Mouse (Mus musculus) ES-CJ7 (cell line): Measurements from ENCODE around the gene Gm17651.

Source experiments
- DNase-seq: peaks from one replicate; pipeline ENCODE4 v3.0.0; 2011; ENCODE audit warnings: low read depth, low spot score

The Gm17651 gene

GRCm38 (mm10) chr3:97680631-97681320, 6.3 kb upstream of the Gm17651 start:
- DNase-seq = peak; percentile 80

- no peak for DNase-seq
These were observed 3.9 kb upstream of the Gm17651 start for GRCm38 (mm10) chr3:97678416-97678815.

DNA sequence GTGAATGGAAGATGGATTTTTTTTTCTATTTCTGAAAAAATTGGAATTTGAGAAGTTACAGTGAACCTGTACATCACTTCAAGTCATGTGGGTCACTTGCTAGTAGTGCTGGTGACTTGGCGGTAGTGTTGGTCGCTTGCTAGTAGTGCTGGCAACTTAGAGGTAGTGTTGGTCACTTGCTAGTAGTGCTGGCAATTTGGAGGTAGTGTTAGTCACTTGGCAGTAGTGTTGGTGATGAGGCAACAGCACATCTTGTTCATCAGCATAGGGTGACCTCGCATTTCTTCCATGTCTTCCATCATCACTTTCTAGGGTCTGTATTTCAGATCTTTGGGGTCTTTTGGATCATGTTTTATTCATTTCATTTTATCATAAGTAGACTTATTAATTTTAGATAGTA, 1.6 kb upstream of the Gm17651 start:
- no peak for DNase-seq

- DNase-seq = no peak
These were observed 7.3 kb downstream of the Gm17651 start for GRCm38 (mm10) chr3:97667093-97667675.

- no peak for DNase-seq
These were observed 8.3 kb downstream of the Gm17651 start for GRCm38 (mm10) chr3:97666154-97666553.

GRCm38 (mm10) chr3:97665525-97665924, 9.0 kb downstream of the Gm17651 start:
- DNase-seq = no peak

DNA sequence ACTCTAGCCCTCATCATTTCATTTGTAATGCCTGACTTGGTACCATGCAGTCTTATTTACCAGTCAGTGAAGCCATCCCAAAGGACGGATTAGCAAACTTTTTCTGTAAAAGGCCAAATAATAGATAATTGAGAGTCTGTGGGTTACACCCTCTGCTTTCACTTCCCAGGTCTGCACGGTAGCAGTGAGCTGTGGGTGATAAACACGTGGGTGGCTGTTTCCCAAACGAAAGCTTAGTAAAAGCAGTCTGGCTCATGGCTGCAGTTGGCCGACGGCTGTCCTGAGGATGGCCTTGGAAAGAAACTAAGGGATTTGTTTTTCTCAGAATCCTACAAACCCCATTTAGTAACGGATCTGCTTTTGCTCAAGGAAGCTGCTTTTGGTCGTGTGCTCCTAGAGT, 13.3 kb downstream of the Gm17651 start:
- DNase-seq = no peak

DNA sequence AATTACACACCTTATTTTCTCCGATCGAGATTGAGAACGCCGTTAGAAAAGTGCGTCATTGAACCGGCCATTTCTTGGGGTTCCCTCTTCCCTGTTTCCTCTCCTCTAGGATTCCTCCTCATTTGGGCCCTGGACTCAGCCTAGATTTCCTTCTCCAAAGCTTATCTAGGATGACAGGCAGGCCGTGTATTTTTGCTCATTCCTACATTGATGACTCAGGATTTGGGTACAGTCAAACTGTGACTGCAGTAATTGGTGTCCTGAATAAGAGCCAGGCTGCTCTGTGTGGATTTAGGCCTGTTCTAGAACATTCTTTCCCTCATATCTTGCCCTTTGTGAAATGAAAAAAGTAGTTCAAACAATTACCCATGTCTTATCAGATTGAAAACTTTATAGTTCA, 14.7 kb downstream of the Gm17651 start:
- no peak for DNase-seq

DNA sequence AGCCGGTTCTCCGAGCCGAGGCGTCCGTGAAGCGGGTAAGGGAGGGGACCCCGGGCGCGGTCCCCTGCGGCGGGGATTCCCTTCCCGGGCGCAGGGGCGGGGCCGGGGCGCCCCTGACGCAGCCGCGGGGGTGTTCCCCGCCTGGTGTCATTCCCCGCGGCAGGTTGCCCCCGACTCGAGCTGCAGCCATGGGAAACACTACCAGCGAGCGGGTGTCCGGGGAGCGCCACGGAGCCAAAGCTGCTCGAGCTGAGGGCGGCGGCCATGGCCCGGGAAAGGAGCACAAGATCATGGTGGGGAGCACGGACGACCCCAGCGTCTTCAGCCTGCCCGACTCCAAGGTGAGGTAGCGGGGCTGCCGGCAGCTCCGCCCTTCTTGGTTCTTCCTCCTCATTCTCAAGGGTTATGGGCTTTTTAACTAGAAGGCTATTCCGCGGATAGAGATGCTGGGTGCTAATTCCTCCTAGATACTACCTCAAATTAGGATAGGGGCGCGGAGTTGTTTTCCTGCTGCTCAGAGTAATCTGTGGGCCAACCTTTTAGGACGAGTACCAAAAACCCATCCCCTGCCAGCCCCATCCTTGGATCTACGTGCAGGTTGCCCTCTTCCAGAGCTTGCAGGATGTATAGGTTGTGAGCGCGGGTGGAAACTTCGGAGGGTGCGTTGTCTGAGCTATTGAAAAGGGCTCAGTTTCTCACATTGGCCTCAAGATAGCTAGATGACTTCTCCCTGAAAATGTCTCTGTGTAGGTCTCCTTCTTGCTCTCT, 15.9 kb downstream of the Gm17651 start:
- DNase-seq = peak; percentile 44

GRCm38 (mm10) chr3:97657655-97658411, 16.7 kb downstream of the Gm17651 start, which contains the start of gene Prkab2:
TSS of gene Prkab2 (plus strand) at chr3:97658193.
- DNase-seq = peak; percentile 97

GRCm38 (mm10) chr3:97654901-97655300, 19.6 kb downstream of the Gm17651 start:
- peak; percentile 81 for DNase-seq

DNA sequence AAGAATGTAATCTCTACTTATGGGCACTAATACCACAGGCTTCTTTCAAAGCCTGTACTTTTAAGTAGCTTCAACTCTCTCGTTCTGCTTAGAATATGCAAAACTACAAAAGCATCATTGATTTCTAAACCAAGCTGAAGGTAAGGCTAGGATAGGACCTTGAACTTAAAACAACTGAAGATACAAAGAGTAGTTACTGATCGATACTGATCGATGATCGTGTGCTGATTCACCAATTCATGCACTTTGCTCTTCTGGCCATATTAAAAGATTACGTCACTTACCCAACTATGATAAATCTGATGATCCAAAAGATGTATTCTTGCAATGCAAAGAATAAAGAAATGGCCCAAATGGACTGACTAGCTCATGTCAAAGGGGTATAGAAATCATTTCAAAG, 20.7 kb downstream of the Gm17651 start:
- DNase-seq = no peak

GRCm38 (mm10) chr3:97651604-97652003, 22.9 kb downstream of the Gm17651 start:
- DNase-seq = no peak

- DNase-seq = no peak
These were observed 25.0 kb downstream of the Gm17651 start for GRCm38 (mm10) chr3:97649469-97649868.

DNA sequence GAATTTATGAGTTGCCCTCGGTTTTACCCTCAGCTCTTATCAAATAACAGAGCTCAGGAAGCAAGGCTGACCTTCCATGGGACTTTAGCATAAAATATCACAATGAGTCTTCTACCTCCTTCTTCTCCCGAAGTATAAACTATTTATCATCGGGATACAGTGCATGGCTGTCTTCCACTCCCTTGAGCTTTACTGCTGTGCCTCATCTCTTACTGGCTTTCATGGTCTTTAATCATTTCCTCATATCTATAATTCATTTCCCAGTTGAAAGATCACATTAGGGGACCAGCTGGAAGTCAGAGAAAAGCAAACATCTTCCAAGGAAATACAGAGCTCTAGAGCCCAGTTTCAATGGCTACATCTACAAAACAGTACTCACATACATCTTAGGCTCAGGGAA, 25.5 kb downstream of the Gm17651 start:
- no peak for DNase-seq

DNA sequence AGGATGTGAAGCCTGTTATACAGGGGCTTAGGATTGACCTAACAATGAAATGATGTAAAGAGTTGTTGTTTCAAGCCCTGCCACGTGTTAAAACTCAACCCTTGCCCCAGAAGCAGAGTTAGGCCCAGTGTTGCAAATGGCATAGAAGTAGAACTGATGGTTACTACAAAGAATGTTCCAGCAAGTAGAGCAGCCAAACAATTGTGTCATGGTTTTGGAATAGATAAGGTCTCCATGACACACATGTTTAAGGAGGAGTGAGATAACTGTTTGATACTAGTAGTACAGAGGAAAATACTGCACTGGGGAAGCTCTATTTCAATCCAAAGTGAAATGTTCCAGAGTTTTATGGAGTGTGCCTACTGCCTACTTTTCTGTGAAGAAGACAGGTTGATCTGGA, 26.0 kb downstream of the Gm17651 start:
- DNase-seq = no peak

GRCm38 (mm10) chr3:97642001-97642400, 32.5 kb downstream of the Gm17651 start:
- no peak for DNase-seq

- no peak for DNase-seq
These were observed 33.1 kb downstream of the Gm17651 start for GRCm38 (mm10) chr3:97641396-97641795.

GRCm38 (mm10) chr3:97634288-97634761, 40.2 kb downstream of the Gm17651 start:
- no peak for DNase-seq

- no peak for DNase-seq
These were observed 41.0 kb downstream of the Gm17651 start for GRCm38 (mm10) chr3:97633456-97633855.

DNA sequence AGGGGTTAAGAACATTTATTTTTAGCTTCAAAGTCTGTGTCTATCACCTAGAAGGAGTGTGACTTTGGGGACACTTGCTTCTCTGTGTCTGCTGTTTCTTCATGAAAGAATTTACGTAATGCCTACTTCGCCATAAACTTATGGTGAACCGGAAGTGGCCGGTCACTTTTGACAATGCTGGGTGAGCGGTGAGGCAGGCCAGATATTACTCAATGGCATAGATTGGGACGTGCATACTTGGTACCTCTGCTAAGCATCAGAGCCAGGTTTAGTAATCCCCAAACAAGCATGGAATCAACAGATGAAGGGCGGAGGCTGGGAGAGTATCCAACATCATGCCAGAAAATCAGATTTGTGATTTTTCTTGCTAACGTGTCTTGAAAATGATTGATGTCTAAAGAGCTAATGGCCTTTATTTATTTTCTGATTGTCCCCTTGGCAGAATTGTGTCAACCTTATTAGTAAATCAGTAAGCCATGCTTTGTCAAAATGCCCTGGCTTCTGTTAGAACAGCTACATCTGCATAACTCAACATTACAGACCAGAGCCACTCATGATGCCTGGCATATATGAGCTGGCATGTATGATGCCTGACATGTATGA, 43.1 kb downstream of the Gm17651 start:
- no peak for DNase-seq
